Mouse (Mus musculus) kidney, embryonic 15.5 days (tissue): ENCODE results near the gene Ngp. TPM values are rescaled to one million over a fixed set of nuclear protein-coding genes. Genes with fewer than 3 reads are reported as not detected.
A peak's percentile ranks its signal among the peaks of the same experiment; 100 is the strongest.
"Not testable (repeated sequence)": the region's sequence is repeated elsewhere in the genome, so short reads cannot be mapped to it uniquely, and the experiment has no call there.

Source experiments
- ATAC-seq: fragments of 200-750 bp; cut with Nextera tagmentation; replicated peaks from 2 replicates; pipeline ENCODE4 v1.8.0; 2017; ENCODE audit warnings: moderate TSS enrichment; ENCODE audit not compliant: low FRiP score
- H3K27ac ChIP-seq: fragments of 300-500 bp; sonication (generic); 2 replicates; pipeline ENCODE4 v1.5.1; 2015; ENCODE audit warnings: mild to moderate bottlenecking, inconsistent platforms
- H3K27me3 ChIP-seq: fragments of 300-500 bp; sonication (generic); 2 replicates; pipeline ENCODE4 v1.6.1; 2015; ENCODE audit warnings: inconsistent platforms
- H3K36me3 ChIP-seq: fragments of 300-500 bp; sonication (generic); 2 replicates; pipeline ENCODE4 v1.6.1; 2015; ENCODE audit warnings: inconsistent platforms
- H3K4me1 ChIP-seq: fragments of 300-500 bp; sonication (generic); 2 replicates; pipeline ENCODE4 v1.6.1; 2015; ENCODE audit warnings: inconsistent platforms
- H3K4me2 ChIP-seq: fragments of 300-500 bp; sonication (generic); 2 replicates; pipeline ENCODE4 v1.6.1; 2015; ENCODE audit warnings: moderate library complexity, mild to moderate bottlenecking, inconsistent platforms
- H3K4me3 ChIP-seq: fragments of 300-500 bp; sonication (generic); replicated peaks from 2 replicates; pipeline ENCODE4 v1.5.1; 2015; ENCODE audit warnings: mild to moderate bottlenecking, inconsistent platforms
- H3K9ac ChIP-seq: fragments of 300-500 bp; sonication (generic); 2 replicates; pipeline ENCODE4 v1.6.1; 2015; ENCODE audit warnings: mild to moderate bottlenecking, inconsistent platforms
- H3K9me3 ChIP-seq: fragments of 300-500 bp; sonication (generic); replicated peaks from 2 replicates; pipeline ENCODE4 v1.6.1; 2016; ENCODE audit warnings: inconsistent platforms
- WGBS: fragments of 180-500 bp; shearing (Covaris S2); methylation state at CpG from one replicate; pipeline ENCODE4 v1.1.7; 2015; ENCODE audit warnings: mixed read lengths; 5-methylcytosine and 5-hydroxymethylcytosine counted together
- polyA plus RNA-seq: library from polyadenylated mRNA; unstranded; fragments of >200 nt; fragmentation: Nextera tagmentation; extraction: Ambion mirVana; gene quantifications from 2 replicates; pipeline ENCODE4 v1.2.1, GENCODE M21; 2015

Gene Ngp
- polyA plus RNA-seq, 1 experiment from 2014 or later: 6.8 TPM

DNA sequence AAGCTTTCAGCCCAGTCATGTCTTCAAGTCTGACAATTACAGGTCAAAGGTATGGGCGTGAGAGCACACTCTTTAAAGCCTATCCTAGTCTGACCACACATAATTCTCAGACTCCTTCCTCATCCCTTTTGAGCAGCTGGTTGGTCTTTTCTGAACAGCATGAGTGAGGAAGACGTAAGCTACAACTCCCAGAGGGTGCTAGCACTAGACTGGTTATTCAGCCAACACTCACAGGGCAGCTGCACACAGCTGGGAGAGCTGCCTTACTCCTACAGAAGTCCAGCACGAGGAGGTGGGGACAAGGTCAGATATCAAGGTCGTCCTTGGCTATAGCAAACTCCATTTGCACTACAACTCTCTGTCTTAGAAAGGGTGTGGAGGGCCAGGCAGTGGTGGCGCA, 18.9 kb upstream of the Ngp start:
- Histone ChIP-seq H3K4me3 (no peak overlapping the region), H3K9ac (no peak overlapping the region), H3K4me2 (no peak overlapping the region), H3K4me1 (0 out of 2 replicates have a peak, but pooled peaks cover 2% of the 10 kb centered on the region), H3K27me3 (no peaks in the 10 kb centered on the region), H3K9me3 (no peaks in the 10 kb centered on the region), H3K27ac (no peak overlapping the region), H3K36me3 (peaks cover 43% of the 10 kb centered on the region)
- 75% methylated on average over 5 of the region's 5 CpGs for WGBS
- ATAC-seq: no peak

GRCm38 (mm10) chr9:110402731-110403130, 16.8 kb upstream of the Ngp start:
- no peak for ATAC-seq
- no peak overlapping the region for H3K4me3 ChIP-seq
- H3K9ac ChIP-seq: no peak overlapping the region
- H3K36me3 ChIP-seq: peaks cover 23% of the 10 kb centered on the region
- H3K4me2 ChIP-seq: no peak overlapping the region
- no peak overlapping the region for H3K27ac ChIP-seq
- H3K9me3 ChIP-seq: no peaks in the 10 kb centered on the region
- H3K4me1 ChIP-seq: peaks cover 12% of the 10 kb centered on the region
- no peaks in the 10 kb centered on the region for H3K27me3 ChIP-seq
- WGBS: 90% methylated on average over 2 of the region's 2 CpGs

DNA sequence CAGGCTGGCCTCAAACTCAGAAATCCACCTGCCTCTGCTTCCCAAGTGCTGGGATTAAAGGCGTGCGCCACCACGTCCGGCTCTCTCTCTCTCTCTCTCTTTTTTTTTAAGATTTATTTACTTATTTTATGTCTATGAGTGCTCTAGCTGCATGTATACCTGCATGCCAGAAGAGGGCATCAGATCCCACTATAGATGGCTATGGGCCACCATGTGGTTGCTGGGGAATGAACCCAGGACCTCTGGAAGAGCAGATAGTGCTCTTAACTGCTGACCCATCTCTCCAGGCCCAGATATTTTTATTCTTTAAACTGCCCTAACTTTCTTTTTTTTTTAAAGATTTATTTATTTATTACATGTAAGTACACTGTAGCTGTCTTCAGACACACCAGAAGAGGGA, 16.3 kb upstream of the Ngp start:
- H3K4me2 ChIP-seq, H3K27ac ChIP-seq, ATAC-seq, H3K4me3 ChIP-seq, H3K9ac ChIP-seq, H3K9me3 ChIP-seq, H3K27me3 ChIP-seq: not testable (repeated sequence)
- H3K4me1 ChIP-seq: peaks cover 12% of the 10 kb centered on the region
- H3K36me3 ChIP-seq: peaks cover 19% of the 10 kb centered on the region
- WGBS: 89% methylated on average over 4 of the region's 4 CpGs

DNA sequence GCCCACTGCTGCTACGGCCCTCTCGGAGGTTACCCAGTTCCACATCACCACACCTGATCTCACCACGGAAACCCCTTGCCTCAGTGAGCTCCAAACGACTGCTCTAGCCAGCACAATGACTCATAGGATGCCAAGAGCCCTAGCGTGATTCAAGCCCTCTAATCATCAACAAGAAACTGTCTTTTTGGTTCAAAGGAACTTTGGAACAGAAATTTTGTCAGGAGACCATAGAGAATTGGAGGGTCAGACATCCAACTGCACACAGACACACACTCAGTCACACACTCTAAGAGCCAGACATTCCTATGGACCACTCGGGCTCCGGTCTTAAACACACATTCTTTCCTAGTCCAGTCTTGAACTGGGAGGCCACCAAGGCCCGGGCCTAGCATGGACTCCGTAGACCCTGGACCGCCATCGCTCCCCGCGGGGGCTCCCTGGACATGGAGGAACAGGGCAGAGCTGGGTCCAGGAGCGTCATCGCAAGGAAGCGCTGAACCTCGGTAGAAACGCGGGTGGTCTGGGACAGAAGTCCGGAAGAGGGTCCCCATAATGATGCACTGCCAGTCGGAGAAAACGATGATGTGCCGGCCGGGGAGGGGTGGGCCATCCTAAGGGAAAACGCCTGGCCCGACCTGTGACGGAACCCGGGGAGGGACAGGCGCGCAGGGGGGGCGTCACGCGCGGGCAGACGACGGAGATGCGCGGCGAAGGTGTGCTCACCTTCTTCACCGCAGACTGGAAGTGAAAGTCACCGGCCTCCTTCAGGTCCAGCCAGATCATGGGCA, 12.0 kb upstream of the Ngp start:
- Histone ChIP-seq H3K9ac (peak overlapping the region; percentile 76), H3K4me1 (peaks cover 20% of the 10 kb centered on the region), H3K27ac (peak overlapping the region; percentile 84), H3K9me3 (no peaks in the 10 kb centered on the region), H3K4me3 (peak overlapping the region; percentile 98), H3K27me3 (no peaks in the 10 kb centered on the region), H3K4me2 (peak overlapping the region; percentile 90), H3K36me3 (peaks cover 9% of the 10 kb centered on the region)
- under 1% methylated on average over 41 of the region's 41 CpGs for WGBS
- ATAC-seq: peak; percentile 61

DNA sequence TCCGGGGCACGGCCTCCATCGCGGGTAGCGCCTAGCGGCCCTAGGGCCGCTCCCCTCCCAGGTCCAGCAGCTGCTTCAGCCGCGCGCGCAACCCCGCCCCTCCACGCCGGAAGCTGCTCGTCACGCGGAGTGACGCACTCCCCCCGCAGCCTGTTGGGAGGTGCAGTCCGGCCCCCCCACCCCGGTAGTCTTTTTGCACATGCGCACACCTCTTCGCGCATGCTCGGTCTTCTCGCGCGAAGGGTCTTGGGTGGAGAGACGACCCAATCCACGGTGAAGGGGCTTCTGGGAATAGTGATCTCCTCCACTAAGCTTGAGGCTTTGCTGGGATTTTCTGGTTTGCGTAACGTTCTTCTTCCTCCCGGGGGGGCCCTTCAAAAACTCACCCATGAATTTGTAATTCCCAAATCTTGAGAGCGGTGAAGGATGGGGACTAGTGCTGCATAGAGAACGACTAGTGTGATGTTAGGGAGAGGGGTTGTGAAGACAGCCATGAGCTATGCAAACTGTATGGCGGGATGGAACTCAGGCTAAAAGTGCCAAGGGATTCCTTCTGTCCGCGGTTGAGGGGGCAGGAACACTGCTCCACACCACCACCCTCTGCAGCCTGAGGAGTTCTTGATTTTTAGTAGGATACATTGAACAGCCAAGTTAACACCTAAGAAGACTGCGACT, 11.3 kb upstream of the Ngp start, which contains the start of gene Ptpn23:
Gene Ptpn23, minus strand, starts transcription at position 115 of the 675 bp plus-strand sequence.
- H3K27ac ChIP-seq: peak within 1 kb of the TSS; percentile 88
- ATAC-seq: peak; percentile 96
- H3K9ac ChIP-seq: peak within 1 kb of the TSS; percentile 76
- H3K4me1 ChIP-seq: peaks cover 20% of the 10 kb centered on the region
- no peaks in the 10 kb centered on the region for H3K27me3 ChIP-seq
- H3K9me3 ChIP-seq: no peaks in the 10 kb centered on the region
- H3K4me3 ChIP-seq: peak within 1 kb of the TSS; percentile 98
- peak within 1 kb of the TSS; percentile 90 for H3K4me2 ChIP-seq
- under 1% methylated on average over 38 of the region's 39 CpGs for WGBS
- peaks cover 9% of the 10 kb centered on the region for H3K36me3 ChIP-seq

DNA sequence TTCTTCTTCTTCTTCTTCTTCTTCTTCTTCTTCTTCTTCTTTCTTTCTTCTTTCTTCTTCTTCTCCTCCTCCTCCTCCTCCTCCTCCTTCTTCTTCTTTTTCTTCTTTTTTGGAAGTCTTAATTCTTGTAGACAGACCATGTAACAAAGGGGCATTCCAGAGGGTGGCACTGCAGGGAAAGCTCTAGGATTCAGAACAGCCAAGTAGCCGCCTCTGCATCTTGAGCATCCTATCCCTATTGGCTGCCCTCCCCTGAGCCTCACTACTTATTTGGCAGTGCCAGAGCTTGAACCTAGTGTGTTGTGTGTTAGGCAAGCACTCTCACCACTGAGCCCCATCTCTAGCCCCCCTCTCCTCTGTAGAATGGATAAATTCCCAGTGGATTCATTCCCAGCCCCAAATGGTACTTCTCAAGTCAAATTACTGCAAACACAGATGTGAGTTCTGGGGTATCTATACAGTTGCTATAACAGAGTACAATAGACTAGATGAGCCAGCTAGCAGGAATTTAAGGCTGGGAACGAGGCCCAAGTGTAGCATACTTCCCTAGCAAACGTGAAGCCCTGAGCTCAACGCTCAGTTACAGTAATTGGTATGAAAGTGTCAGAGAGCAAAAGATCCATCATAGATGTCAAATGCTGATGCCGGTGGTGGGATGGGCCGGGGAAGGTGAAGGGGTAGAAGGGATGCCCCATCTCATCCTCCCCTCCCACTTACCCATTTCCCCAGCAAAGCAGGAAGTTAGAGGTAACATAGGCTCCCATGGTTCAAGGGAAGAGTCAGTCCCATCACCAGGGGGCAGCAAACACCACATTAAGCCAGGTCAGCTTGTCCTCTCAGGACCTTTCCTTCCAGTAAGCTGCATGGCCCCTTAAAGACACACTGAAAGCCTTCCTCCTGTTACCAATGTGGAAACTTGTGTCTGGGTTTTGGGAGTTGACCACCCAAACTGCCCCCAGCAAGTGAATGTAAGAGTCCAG, 8.3 kb upstream of the Ngp start:
- Histone ChIP-seq H3K27me3 (no peaks in the 10 kb centered on the region), H3K9me3 (no peaks in the 10 kb centered on the region), H3K27ac (no peak overlapping the region), H3K36me3 (no peaks in the 10 kb centered on the region), H3K9ac (no peak overlapping the region), H3K4me2 (no peak overlapping the region), H3K4me3 (no peak overlapping the region), H3K4me1 (peaks cover 16% of the 10 kb centered on the region)
- ATAC-seq: no peak
- WGBS: 46% methylated on average over 6 of the region's 6 CpGs

DNA sequence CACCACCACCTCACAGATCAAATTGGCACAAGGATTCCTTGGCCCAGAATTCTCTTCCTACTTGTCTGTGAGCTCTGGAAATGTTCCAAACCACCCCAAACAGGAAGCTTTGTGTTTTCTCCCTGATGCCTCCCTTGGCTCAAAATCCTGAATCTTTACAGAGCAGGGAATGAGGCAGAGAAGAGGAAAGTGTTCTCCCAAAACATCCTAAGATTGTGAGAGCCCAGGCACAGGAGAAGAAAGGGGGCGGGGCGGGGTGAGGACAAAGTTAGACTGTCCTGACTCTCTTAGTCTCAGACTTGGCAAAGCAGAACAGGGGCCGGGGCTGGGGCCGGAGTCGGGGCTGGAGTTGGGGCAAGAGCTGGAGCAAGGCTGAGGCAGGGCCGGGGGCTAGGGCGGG, 6.6 kb upstream of the Ngp start:
- H3K36me3 ChIP-seq: no peaks in the 10 kb centered on the region
- H3K27ac ChIP-seq: no peak overlapping the region
- no peaks in the 10 kb centered on the region for H3K9me3 ChIP-seq
- H3K4me1 ChIP-seq: peaks cover 8% of the 10 kb centered on the region
- ATAC-seq: no peak
- H3K27me3 ChIP-seq: no peaks in the 10 kb centered on the region
- no peak overlapping the region for H3K4me2 ChIP-seq
- WGBS: 72% methylated on average over 7 of the region's 7 CpGs
- H3K9ac ChIP-seq: no peak overlapping the region
- no peak overlapping the region for H3K4me3 ChIP-seq

- Histone ChIP-seq H3K4me2 (no peak overlapping the region), H3K4me1 (peaks cover 5% of the 10 kb centered on the region), H3K9ac (no peak overlapping the region), H3K9me3 (no peaks in the 10 kb centered on the region), H3K36me3 (no peaks in the 10 kb centered on the region), H3K4me3 (no peak overlapping the region), H3K27ac (no peak overlapping the region), H3K27me3 (no peaks in the 10 kb centered on the region)
- ATAC-seq: no peak
- 54% methylated on average over 9 of the region's 9 CpGs for WGBS
Observed at GRCm38 (mm10) chr9:110413785-110414184, 5.8 kb upstream of the Ngp start.

DNA sequence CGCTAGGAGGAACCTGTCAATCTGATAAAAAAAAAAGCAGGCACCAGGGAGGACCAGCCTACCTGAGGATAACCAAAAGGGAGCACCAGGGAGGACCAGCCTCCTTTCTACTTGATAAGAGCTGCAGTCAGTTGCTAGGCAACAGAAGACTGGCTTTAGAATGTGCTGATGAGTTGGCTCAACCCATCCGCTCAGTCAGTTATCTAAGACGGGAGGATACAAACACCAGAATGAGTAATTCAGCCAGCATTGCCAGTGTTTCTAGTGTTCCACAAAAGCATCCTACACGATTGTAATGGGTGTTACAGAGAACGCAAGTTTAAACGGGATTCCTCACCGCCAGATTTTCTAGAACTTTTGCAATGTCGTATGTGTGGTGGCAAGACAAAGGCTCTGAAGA, 11.7 kb downstream of the Ngp start:
- Histone ChIP-seq H3K27me3 (no peaks in the 10 kb centered on the region), H3K27ac (no peak overlapping the region), H3K4me1 (no peaks in the 10 kb centered on the region), H3K4me2 (no peak overlapping the region), H3K9me3 (no peaks in the 10 kb centered on the region), H3K36me3 (peaks cover 78% of the 10 kb centered on the region), H3K9ac (no peak overlapping the region), H3K4me3 (no peak overlapping the region)
- ATAC-seq: no peak
- 89% methylated on average over 8 of the region's 8 CpGs for WGBS

GRCm38 (mm10) chr9:110433045-110433444, 13.5 kb downstream of the Ngp start:
- Histone ChIP-seq H3K36me3 (peaks cover 72% of the 10 kb centered on the region), H3K9ac (no peak overlapping the region), H3K4me2 (no peak overlapping the region), H3K4me3 (no peak overlapping the region), H3K27ac (no peak overlapping the region), H3K9me3 (no peaks in the 10 kb centered on the region), H3K27me3 (no peaks in the 10 kb centered on the region), H3K4me1 (no peaks in the 10 kb centered on the region)
- no peak for ATAC-seq
- 88% methylated on average over 2 of the region's 2 CpGs for WGBS

DNA sequence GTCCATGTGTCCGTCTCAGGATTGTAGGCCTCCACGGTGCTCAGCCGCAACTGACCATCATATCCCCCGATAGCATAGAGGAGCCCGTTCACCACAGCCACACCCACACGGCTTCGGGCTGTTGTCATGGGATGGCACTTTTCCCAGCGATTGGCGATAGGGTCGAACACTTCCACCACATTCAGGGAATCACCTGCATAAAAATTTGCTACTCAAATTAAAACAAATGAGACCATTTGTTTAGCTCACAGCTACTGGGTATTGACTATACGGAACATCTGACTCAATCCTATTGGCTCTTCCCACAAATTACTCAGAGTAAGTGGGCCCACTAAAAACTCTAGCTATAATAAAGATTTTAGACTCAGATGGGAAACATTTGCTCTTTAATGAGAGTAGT, 16.5 kb downstream of the Ngp start:
- Histone ChIP-seq H3K27ac (no peak overlapping the region), H3K9ac (no peak overlapping the region), H3K4me1 (no peaks in the 10 kb centered on the region), H3K36me3 (peaks cover 51% of the 10 kb centered on the region), H3K4me2 (no peak overlapping the region), H3K27me3 (no peaks in the 10 kb centered on the region), H3K4me3 (no peak overlapping the region), H3K9me3 (no peaks in the 10 kb centered on the region)
- no peak for ATAC-seq
- WGBS: 98% methylated on average over 11 of the region's 11 CpGs

DNA sequence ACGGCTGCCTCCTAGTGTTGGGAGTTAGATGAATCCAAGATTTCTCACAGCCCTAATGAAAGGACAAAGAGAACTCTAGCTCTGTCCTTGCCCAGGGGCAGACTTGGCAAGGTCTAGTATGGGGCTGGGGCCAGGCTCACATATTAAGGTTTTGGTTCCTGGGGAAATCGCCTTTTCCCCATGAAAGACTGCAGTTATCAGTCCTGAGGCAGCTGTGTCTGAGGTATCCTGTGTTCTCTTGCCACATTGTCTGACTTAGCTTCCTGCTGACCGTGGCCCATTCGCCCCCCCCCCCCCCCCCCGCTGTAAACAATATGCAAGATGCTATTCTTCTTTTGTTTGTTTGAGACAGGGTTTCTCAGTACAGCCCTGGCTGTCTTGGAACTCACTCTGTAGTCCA, 20.5 kb downstream of the Ngp start:
- Histone ChIP-seq H3K27ac (no peak overlapping the region), H3K36me3 (peaks cover 30% of the 10 kb centered on the region), H3K4me3 (no peak overlapping the region), H3K9me3 (no peaks in the 10 kb centered on the region), H3K27me3 (no peaks in the 10 kb centered on the region), H3K4me2 (no peak overlapping the region), H3K9ac (no peak overlapping the region), H3K4me1 (no peaks in the 10 kb centered on the region)
- WGBS: 77% methylated on average over 3 of the region's 5 CpGs
- no peak for ATAC-seq
